In the genomic region with DNA sequence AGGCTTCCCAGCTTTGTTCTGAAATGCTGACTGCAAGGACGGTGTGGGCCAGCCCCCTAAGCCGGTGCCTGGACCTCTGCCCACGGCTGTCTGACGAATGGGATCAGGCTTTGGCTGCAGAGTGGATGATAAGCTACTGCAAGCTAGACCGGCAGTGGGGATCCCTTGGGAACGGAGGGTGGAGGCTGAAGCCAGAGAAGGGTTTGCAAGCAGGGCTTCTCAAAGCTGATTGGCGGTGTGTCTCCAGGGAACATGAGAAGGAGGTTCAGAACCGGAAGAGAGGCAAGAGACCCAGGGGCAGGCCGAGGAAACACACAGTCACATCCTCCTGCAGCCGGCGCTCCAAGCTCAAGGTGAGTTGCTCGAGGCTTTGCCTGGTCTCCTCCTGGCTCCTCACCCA, we compare ENCODE assay signal across 10 mouse cellular contexts. TPM values are rescaled to one million over a fixed set of nuclear protein-coding genes. Genes with fewer than 3 reads are reported as not detected.
DNase-seq lines count a peak whose midpoint lies in the region; ATAC-seq lines count a peak whose summit lies in the region.
"Had no signal": no experiment of that assay in that cellular context is flagged by ENCODE, and none has a peak within 500 bp of the region (broad histone marks: within the 10 kb centered on the region; RNA-seq: fewer than 3 reads in every experiment).

No protein-coding gene starts in this region.

- H3K4me2 ChIP-seq in lung, embryonic 15.5 days: peak overlapping the region; percentile 12; the same call in 1 of the 2 replicates
- no peak overlapping the region; the same call in 1 of the 2 replicates for H3K4me2 ChIP-seq in forebrain, embryonic 15.5 days (replicated peaks)
- peak overlapping the region; percentile 96 for H3K4me2 ChIP-seq in hindbrain, embryonic 12.5 days (replicated peaks)
- H3K4me2 ChIP-seq in midbrain, embryonic 16.5 days (ENCODE audit: low read length): peak overlapping the region; percentile 97

- H3K27ac ChIP-seq in lung, embryonic 15.5 days: no peak overlapping the region
- H3K27ac ChIP-seq in forebrain, embryonic 15.5 days (replicated peaks): no peak overlapping the region
- 0 out of 2 replicates have a peak overlapping the region, but pooled peaks have one; percentile 17 for H3K27ac ChIP-seq in hindbrain, embryonic 12.5 days
- H3K27ac ChIP-seq in midbrain, embryonic 16.5 days (ENCODE audit: low read length): no peak overlapping the region

- peaks cover 6% of the 10 kb centered on the region; the same call in 1 of the 2 replicates for H3K27me3 ChIP-seq in lung, embryonic 15.5 days
- H3K27me3 ChIP-seq in forebrain, embryonic 15.5 days: peaks cover 3% of the 10 kb centered on the region; the same call in 1 of the 2 replicates
- H3K27me3 ChIP-seq in hindbrain, embryonic 12.5 days: peaks cover under 1% of the 10 kb centered on the region; the same call in 1 of the 2 replicates
- H3K27me3 ChIP-seq in midbrain, embryonic 16.5 days (ENCODE audit: control insufficient read depth, insufficient read depth, low read depth, low read length): no peaks in the 10 kb centered on the region

- H3K9ac ChIP-seq in lung, embryonic 15.5 days: no peak overlapping the region
- H3K9ac ChIP-seq in forebrain, embryonic 15.5 days (replicated peaks): peak overlapping the region; percentile 93; the same call in 1 of the 2 replicates
- H3K9ac ChIP-seq in hindbrain, embryonic 12.5 days: peak overlapping the region; percentile 98
- peak overlapping the region; percentile 44 for H3K9ac ChIP-seq in midbrain, embryonic 16.5 days (ENCODE audit: low read depth, low read length)

- H3K9me3 ChIP-seq in lung, embryonic 15.5 days: no peaks in the 10 kb centered on the region
- no peaks in the 10 kb centered on the region for H3K9me3 ChIP-seq in forebrain, embryonic 15.5 days
- H3K9me3 ChIP-seq in hindbrain, embryonic 12.5 days (replicated peaks): no peaks in the 10 kb centered on the region
- H3K9me3 ChIP-seq in midbrain, embryonic 16.5 days (replicated peaks; ENCODE audit: control insufficient read depth, low read length, poor library complexity, severe bottlenecking): no peaks in the 10 kb centered on the region
- H3K9me3 ChIP-seq: megakaryocyte, embryonic 14.5 days had no signal

- ATAC-seq in lung, embryonic 15.5 days (ENCODE audit: borderline replicate concordance, extremely low read depth, low FRiP score, low TSS enrichment): no peak
- ATAC-seq in forebrain, embryonic 15.5 days (replicated peaks): no peak
- ATAC-seq in hindbrain, embryonic 12.5 days (ENCODE audit: low FRiP score): no peak
- no peak for ATAC-seq in midbrain, embryonic 16.5 days
- ATAC-seq in megakaryocyte-erythroid progenitor cell, adult 5-6 weeks (replicated peaks; ENCODE audit: low FRiP score, low TSS enrichment, poor library complexity, severe bottlenecking): no peak

- DNase-seq in lung, postnatal 25 days (ENCODE audit: low spot score): no peak
- DNase-seq in urinary bladder, postnatal 25 days (ENCODE audit: low spot score): no peak
- no peak for DNase-seq in testis, postnatal 14 days (ENCODE audit: low spot score)

- H3K4me1 ChIP-seq in lung, embryonic 15.5 days: peaks cover 46% of the 10 kb centered on the region
- H3K4me1 ChIP-seq in forebrain, embryonic 15.5 days: peaks cover 55% of the 10 kb centered on the region
- H3K4me1 ChIP-seq in hindbrain, embryonic 12.5 days: peaks cover 50% of the 10 kb centered on the region
- H3K4me1 ChIP-seq in midbrain, embryonic 16.5 days (ENCODE audit: control insufficient read depth, insufficient read depth, low read length): peaks cover 40% of the 10 kb centered on the region

- H3K4me3 ChIP-seq in lung, embryonic 15.5 days: no peak overlapping the region
- H3K4me3 ChIP-seq in forebrain, embryonic 15.5 days: no peak overlapping the region
- peak overlapping the region; percentile 8; the same call in 1 of the 2 replicates for H3K4me3 ChIP-seq in hindbrain, embryonic 12.5 days
- no peak overlapping the region for H3K4me3 ChIP-seq in midbrain, embryonic 16.5 days (ENCODE audit: low read depth, low read length)
- H3K4me3 ChIP-seq: megakaryocyte, embryonic 14.5 days had no signal

- peaks cover 47% of the 10 kb centered on the region for H3K36me3 ChIP-seq in lung, embryonic 15.5 days
- H3K36me3 ChIP-seq in forebrain, embryonic 15.5 days: peaks cover 48% of the 10 kb centered on the region
- H3K36me3 ChIP-seq in hindbrain, embryonic 12.5 days: peaks cover 51% of the 10 kb centered on the region
- peaks cover 24% of the 10 kb centered on the region for H3K36me3 ChIP-seq in midbrain, embryonic 16.5 days (ENCODE audit: control insufficient read depth, insufficient read depth, low read length)

- WGBS in lung, embryonic 15.5 days: 35% methylated on average over 12 of the region's 12 CpGs
- WGBS in forebrain, embryonic 15.5 days: 56% methylated on average over 12 of the region's 12 CpGs
- WGBS in hindbrain, embryonic 12.5 days: 48% methylated on average over 12 of the region's 12 CpGs
- 40% methylated on average over 12 of the region's 12 CpGs for WGBS in midbrain, embryonic 16.5 days

RNA-seq across cellular contexts. Expression of a gene that starts 3.4 kb away (rescaled TPM):
- polyA plus RNA-seq in lung, embryonic 15.5 days (2015; fragmentation: Nextera tagmentation; extraction: Ambion mirVana): 36.7 and 38.3 TPM in 2 replicates
- polyA plus RNA-seq in forebrain, embryonic 15.5 days (2015; fragmentation: Nextera tagmentation; extraction: Ambion mirVana): 30.4 and 31.8 TPM in 2 replicates
- 60.5 and 62.5 TPM in 2 replicates for polyA plus RNA-seq in hindbrain, embryonic 12.5 days (2016; fragmentation: Nextera tagmentation; extraction: Ambion mirVana)
- polyA plus RNA-seq in midbrain, embryonic 16.5 days (2015; fragmentation: Nextera tagmentation; extraction: Ambion mirVana): 13.3 and 18.0 TPM in 2 replicates
- 9.7 and 10.4 TPM in 2 replicates for total RNA-seq in megakaryocyte-erythroid progenitor cell, adult 5-6 weeks (2014; fragmentation: Nextera tagmentation)
- 6.2 and 6.4 TPM in 2 replicates for total RNA-seq in megakaryocyte-erythroid progenitor cell, adult 5-6 weeks (2017)

RNA-seq across cellular contexts. Expression of a gene that starts 14.6 kb away (rescaled TPM):
- polyA plus RNA-seq in lung, embryonic 15.5 days (2015; fragmentation: Nextera tagmentation; extraction: Ambion mirVana): 9.4 and 11.3 TPM in 2 replicates
- 13.8 and 14.1 TPM in 2 replicates for polyA plus RNA-seq in forebrain, embryonic 15.5 days (2015; fragmentation: Nextera tagmentation; extraction: Ambion mirVana)
- 9.9 and 11.6 TPM in 2 replicates for polyA plus RNA-seq in hindbrain, embryonic 12.5 days (2016; fragmentation: Nextera tagmentation; extraction: Ambion mirVana)
- 8.5 and 8.6 TPM in 2 replicates for polyA plus RNA-seq in midbrain, embryonic 16.5 days (2015; fragmentation: Nextera tagmentation; extraction: Ambion mirVana)
- 1.3 and 2.2 TPM in 2 replicates for total RNA-seq in megakaryocyte-erythroid progenitor cell, adult 5-6 weeks (2014; fragmentation: Nextera tagmentation)
- 0.70 and 1.2 TPM in 2 replicates for total RNA-seq in megakaryocyte-erythroid progenitor cell, adult 5-6 weeks (2017)

RNA-seq across cellular contexts. Expression of a gene that starts 38.2 kb away (rescaled TPM):
- not detected in 2 replicates for polyA plus RNA-seq in lung, embryonic 15.5 days (2015; fragmentation: Nextera tagmentation; extraction: Ambion mirVana)
- not detected in 2 replicates for polyA plus RNA-seq in forebrain, embryonic 15.5 days (2015; fragmentation: Nextera tagmentation; extraction: Ambion mirVana)
- not detected in 2 replicates for polyA plus RNA-seq in hindbrain, embryonic 12.5 days (2016; fragmentation: Nextera tagmentation; extraction: Ambion mirVana)
- not detected in 2 replicates for polyA plus RNA-seq in midbrain, embryonic 16.5 days (2015; fragmentation: Nextera tagmentation; extraction: Ambion mirVana)
- not detected in 2 replicates for total RNA-seq in megakaryocyte-erythroid progenitor cell, adult 5-6 weeks (2014; fragmentation: Nextera tagmentation)
- not detected in 2 replicates for total RNA-seq in megakaryocyte-erythroid progenitor cell, adult 5-6 weeks (2017)
- total RNA-seq: MEL had no signal

RNA-seq across cellular contexts. Expression of a gene that starts 59.8 kb away (rescaled TPM):
- polyA plus RNA-seq in lung, embryonic 15.5 days (2015; fragmentation: Nextera tagmentation; extraction: Ambion mirVana): 13.3 and 14.1 TPM in 2 replicates
- polyA plus RNA-seq in forebrain, embryonic 15.5 days (2015; fragmentation: Nextera tagmentation; extraction: Ambion mirVana): 15.5 and 16.5 TPM in 2 replicates
- polyA plus RNA-seq in hindbrain, embryonic 12.5 days (2016; fragmentation: Nextera tagmentation; extraction: Ambion mirVana): 13.2 and 15.0 TPM in 2 replicates
- 23.9 and 25.6 TPM in 2 replicates for polyA plus RNA-seq in midbrain, embryonic 16.5 days (2015; fragmentation: Nextera tagmentation; extraction: Ambion mirVana)
- 5.2 and 5.4 TPM in 2 replicates for total RNA-seq in megakaryocyte-erythroid progenitor cell, adult 5-6 weeks (2014; fragmentation: Nextera tagmentation)
- total RNA-seq in megakaryocyte-erythroid progenitor cell, adult 5-6 weeks (2017): 3.9 and 11.6 TPM in 2 replicates
